Mouse (Mus musculus) thymus, postnatal 36 days (tissue): ENCODE results near the gene Wrap53.

Experiments
- DNase-seq, 2 experiments: peaks; one replicate each; pipeline ENCODE4 v3.0.0; 2022; ENCODE audit warnings: mixed read lengths in 2 of 2

Gene Wrap53

GRCm38 (mm10) chr11:69527098-69528030, 52.7 kb downstream of the Wrap53 start:
- DNase-seq, result no peak

- no peak for DNase-seq
Measured at GRCm38 (mm10) chr11:69526631-69527030, 53.4 kb downstream of the Wrap53 start.

- DNase-seq, result no peak
Measured at GRCm38 (mm10) chr11:69525661-69526060, 54.4 kb downstream of the Wrap53 start.

GRCm38 (mm10) chr11:69523651-69524050, 56.4 kb downstream of the Wrap53 start:
- DNase-seq, result no peak

- DNase-seq, result no peak
Measured at GRCm38 (mm10) chr11:69521526-69522149, 58.4 kb downstream of the Wrap53 start.

GRCm38 (mm10) chr11:69519976-69520375, 60.1 kb downstream of the Wrap53 start:
- no peak for DNase-seq

GRCm38 (mm10) chr11:69516661-69517060, 63.4 kb downstream of the Wrap53 start:
- no peak for DNase-seq

- peak in 1 of 2 experiments; percentile 7 for DNase-seq
Measured at GRCm38 (mm10) chr11:69516151-69516640, 63.9 kb downstream of the Wrap53 start.

GRCm38 (mm10) chr11:69513840-69514239, 66.2 kb downstream of the Wrap53 start:
- DNase-seq, result peak; percentile 49
